Mouse (Mus musculus) limb, embryonic 10.5 days (tissue): ENCODE measurements around the gene Aimp2. TPM values are rescaled to one million over a fixed set of nuclear protein-coding genes. Genes with fewer than 3 reads are reported as not detected.

Experiments used
- DNase-seq: peaks from one replicate; pipeline ENCODE4 v3.0.0-alpha.2; 2017; ENCODE audit warnings: low spot score
- H3K27ac ChIP-seq: fragments of 300-500 bp; sonication (generic); 2 replicates; pipeline ENCODE4 v1.5.1; 2016; ENCODE audit warnings: mild to moderate bottlenecking
- H3K27me3 ChIP-seq: fragments of 300-500 bp; sonication (generic); 2 replicates; pipeline ENCODE4 v1.6.1; 2016; ENCODE audit warnings: low read depth, mild to moderate bottlenecking; ENCODE audit not compliant: poor library complexity, severe bottlenecking
- H3K36me3 ChIP-seq: fragments of 300-500 bp; sonication (generic); 2 replicates; pipeline ENCODE4 v1.6.1; 2016; ENCODE audit warnings: mild to moderate bottlenecking, moderate library complexity
- H3K4me1 ChIP-seq: fragments of 300-500 bp; sonication (generic); 2 replicates; pipeline ENCODE4 v1.6.1; 2016
- H3K4me3 ChIP-seq: fragments of 300-500 bp; sonication (generic); 2 replicates; pipeline ENCODE4 v1.5.1; 2016; ENCODE audit warnings: mild to moderate bottlenecking, moderate library complexity
- H3K9me3 ChIP-seq: fragments of 300-500 bp; sonication (generic); replicated peaks from 2 replicates; pipeline ENCODE4 v1.6.1; 2016; ENCODE audit warnings: mild to moderate bottlenecking
- WGBS: fragments of 180-500 bp; shearing (Covaris S2); methylation state at CpG from one replicate; pipeline ENCODE4 v1.1.7; 2016; 5-methylcytosine and 5-hydroxymethylcytosine counted together
- polyA plus RNA-seq: library from polyadenylated mRNA; unstranded; fragments of >200 nt; fragmentation: Nextera tagmentation; extraction: Ambion mirVana; gene quantifications from 2 replicates; pipeline ENCODE4 v1.2.1, GENCODE M21; 2016

Gene Aimp2
- polyA plus RNA-seq, 1 experiment from 2014 or later = 128 TPM

DNA sequence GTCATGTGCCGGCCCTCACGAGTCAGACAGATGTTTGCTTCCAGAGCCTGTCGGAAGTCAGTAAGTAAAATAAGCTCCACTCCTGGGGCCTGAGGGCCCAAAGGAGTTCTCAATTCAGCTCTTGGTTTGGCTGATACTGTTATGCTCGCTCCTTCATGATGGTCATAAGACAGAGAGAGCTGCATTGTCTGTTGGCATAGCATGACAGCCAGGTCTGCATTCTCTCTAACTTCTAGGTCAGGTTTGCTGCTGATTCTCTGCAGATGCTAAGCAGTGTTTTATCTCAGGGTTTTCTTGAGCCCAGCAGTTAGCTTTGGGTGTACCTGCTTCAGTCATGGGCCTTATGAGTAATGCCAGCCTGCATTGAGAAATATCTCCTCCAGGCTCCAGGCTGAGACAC, 19.6 kb upstream of the Aimp2 start:
- Histone ChIP-seq H3K4me1 (no peaks in the 10 kb centered on the region), H3K9me3 (no peaks in the 10 kb centered on the region), H3K4me3 (no peak overlapping the region), H3K27me3 (no peaks in the 10 kb centered on the region), H3K27ac (no peak overlapping the region), H3K36me3 (peaks cover 84% of the 10 kb centered on the region)
- 95% methylated on average over 4 of the region's 4 CpGs for WGBS
- no peak for DNase-seq

- H3K36me3 ChIP-seq = peaks cover 98% of the 10 kb centered on the region
- H3K9me3 ChIP-seq = no peaks in the 10 kb centered on the region
- no peak within 1 kb of the TSS for H3K27ac ChIP-seq
- WGBS = 96% methylated on average over 8 of the region's 8 CpGs
- no peaks in the 10 kb centered on the region for H3K4me1 ChIP-seq
- no peak within 1 kb of the TSS for H3K4me3 ChIP-seq
- no peak for DNase-seq
- H3K27me3 ChIP-seq = no peaks in the 10 kb centered on the region
These were observed 18.2 kb upstream of the Aimp2 start, which contains the start of gene Gm42421 for GRCm38 (mm10) chr5:143927875-143928274. TSS of gene Gm42421 (plus strand) at chr5:143928175.

DNA sequence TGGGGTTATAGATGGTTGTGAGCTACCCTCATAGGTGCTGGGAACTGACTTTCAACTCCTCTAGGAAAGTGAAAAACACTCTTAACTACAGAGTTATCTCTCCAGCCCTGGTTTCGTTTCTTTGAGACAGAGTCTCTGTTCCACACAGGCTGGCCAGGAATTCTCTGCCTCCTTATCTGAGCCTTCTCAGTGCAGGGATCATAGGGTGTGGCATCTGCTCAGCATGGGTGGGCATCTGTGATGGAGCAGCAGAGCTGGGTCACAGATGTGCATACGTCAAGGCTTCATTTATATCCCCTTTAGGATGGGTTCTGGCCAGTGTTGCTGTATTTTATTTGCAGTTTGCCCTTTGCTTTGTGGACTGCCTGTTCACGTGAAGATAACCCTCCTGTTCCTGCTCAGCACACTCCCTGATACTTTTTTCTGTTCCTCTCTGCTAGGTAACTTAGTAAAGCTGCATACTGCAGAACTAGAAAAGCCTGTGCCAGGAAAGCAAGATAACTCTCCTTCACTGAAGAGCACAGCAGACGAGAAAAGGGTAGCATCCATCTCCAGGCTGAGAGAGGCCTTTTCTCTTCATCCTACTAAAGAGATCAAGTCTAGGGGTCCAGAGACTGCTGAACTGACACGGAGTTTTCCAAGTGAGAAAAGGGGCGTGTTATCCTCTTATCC, 15.3 kb upstream of the Aimp2 start:
- H3K4me1 ChIP-seq = no peaks in the 10 kb centered on the region
- DNase-seq = no peak
- H3K36me3 ChIP-seq = peaks cover 97% of the 10 kb centered on the region
- 90% methylated on average over 6 of the region's 6 CpGs for WGBS
- H3K4me3 ChIP-seq = no peak overlapping the region
- no peaks in the 10 kb centered on the region for H3K9me3 ChIP-seq
- H3K27ac ChIP-seq = no peak overlapping the region
- no peaks in the 10 kb centered on the region for H3K27me3 ChIP-seq

DNA sequence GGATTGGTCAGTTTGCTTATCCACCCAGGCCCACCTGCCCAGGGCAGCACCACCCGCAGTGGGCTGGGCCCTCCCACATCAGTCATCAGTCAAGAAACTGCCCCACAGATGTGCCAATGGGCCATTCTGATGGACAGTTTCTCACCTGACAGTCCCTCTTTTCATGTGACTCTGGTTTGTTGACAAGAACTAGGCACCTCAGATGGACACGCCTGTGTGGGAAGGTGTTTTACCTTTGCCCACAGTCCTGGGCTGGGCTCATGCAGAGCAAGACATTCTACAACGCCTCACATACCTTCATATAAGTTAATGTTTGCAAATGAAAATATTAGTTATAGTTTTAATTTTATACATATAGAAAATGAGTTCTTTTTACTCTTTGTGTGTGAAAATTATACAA, 8.5 kb upstream of the Aimp2 start:
- Histone ChIP-seq H3K27ac (no peak overlapping the region), H3K4me1 (no peaks in the 10 kb centered on the region), H3K4me3 (no peak overlapping the region), H3K36me3 (peaks cover 96% of the 10 kb centered on the region), H3K9me3 (no peaks in the 10 kb centered on the region), H3K27me3 (no peaks in the 10 kb centered on the region)
- WGBS = 94% methylated on average over 3 of the region's 3 CpGs
- no peak for DNase-seq

GRCm38 (mm10) chr5:143917418-143917817, 7.8 kb upstream of the Aimp2 start:
- no peak for DNase-seq
- Histone ChIP-seq H3K4me1 (no peaks in the 10 kb centered on the region), H3K4me3 (no peak overlapping the region), H3K36me3 (peaks cover 92% of the 10 kb centered on the region), H3K9me3 (no peaks in the 10 kb centered on the region), H3K27ac (no peak overlapping the region), H3K27me3 (no peaks in the 10 kb centered on the region)
- 67% methylated on average over 5 of the region's 5 CpGs for WGBS

GRCm38 (mm10) chr5:143916221-143916620, 6.6 kb upstream of the Aimp2 start:
- H3K27ac ChIP-seq = no peak overlapping the region
- no peak for DNase-seq
- peaks cover 85% of the 10 kb centered on the region for H3K36me3 ChIP-seq
- no peaks in the 10 kb centered on the region for H3K27me3 ChIP-seq
- WGBS = 93% methylated on average over 9 of the region's 9 CpGs
- no peaks in the 10 kb centered on the region for H3K9me3 ChIP-seq
- H3K4me3 ChIP-seq = no peak overlapping the region
- H3K4me1 ChIP-seq = no peaks in the 10 kb centered on the region

DNA sequence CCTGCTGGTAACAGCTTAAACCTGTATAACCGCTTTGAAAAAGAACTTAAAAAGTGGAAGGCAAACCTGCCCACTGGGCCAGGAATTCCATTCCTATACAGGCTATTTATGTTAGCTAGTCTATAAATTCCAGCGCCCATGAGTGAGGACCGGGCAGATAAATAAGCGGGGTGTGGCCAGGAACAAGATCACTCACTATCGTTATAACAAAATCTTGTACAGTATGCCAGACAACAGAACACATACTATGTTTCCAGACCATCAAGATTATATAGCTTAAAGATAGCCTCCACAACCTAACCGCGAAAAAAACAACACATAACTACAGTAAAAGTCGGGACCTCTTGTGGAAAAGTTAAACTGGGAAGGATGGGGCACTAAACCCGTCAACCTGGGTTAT, 721 bp downstream of the Aimp2 start:
- Histone ChIP-seq H3K27me3 (no peaks in the 10 kb centered on the region), H3K27ac (peak overlapping the region; percentile 88), H3K4me1 (peaks cover 20% of the 10 kb centered on the region), H3K36me3 (peaks cover 53% of the 10 kb centered on the region), H3K9me3 (no peaks in the 10 kb centered on the region), H3K4me3 (peak overlapping the region; percentile 68)
- no peak for DNase-seq
- 2% methylated on average over 9 of the region's 9 CpGs for WGBS

DNA sequence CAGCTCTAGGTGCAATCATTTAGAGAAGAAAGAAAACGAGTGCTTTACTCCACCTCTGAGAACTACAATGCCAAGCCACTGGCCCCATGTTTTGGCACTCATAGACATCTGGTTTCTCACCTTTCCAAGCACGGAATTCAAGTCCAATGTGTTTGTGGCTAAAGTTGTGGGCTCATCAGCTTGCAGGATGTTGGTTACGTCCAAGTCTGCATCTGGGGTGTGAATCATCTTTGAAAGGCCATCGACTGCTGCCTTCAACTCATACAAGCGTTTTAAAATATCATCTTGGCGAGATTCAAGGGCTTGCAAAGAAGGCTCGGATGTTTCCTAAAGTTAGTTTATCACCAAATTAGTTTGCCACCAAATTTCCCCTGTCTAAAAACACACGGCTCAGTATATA, 3.2 kb downstream of the Aimp2 start:
- no peak overlapping the region for H3K4me3 ChIP-seq
- WGBS = 91% methylated on average over 8 of the region's 8 CpGs
- peaks cover 64% of the 10 kb centered on the region for H3K36me3 ChIP-seq
- H3K27ac ChIP-seq = no peak overlapping the region
- no peaks in the 10 kb centered on the region for H3K9me3 ChIP-seq
- no peaks in the 10 kb centered on the region for H3K27me3 ChIP-seq
- DNase-seq = no peak
- H3K4me1 ChIP-seq = peaks cover 20% of the 10 kb centered on the region

- no peak overlapping the region for H3K27ac ChIP-seq
- H3K36me3 ChIP-seq = peaks cover 90% of the 10 kb centered on the region
- H3K9me3 ChIP-seq = no peaks in the 10 kb centered on the region
- H3K4me1 ChIP-seq = peaks cover 10% of the 10 kb centered on the region
- DNase-seq = no peak
- 87% methylated on average over 4 of the region's 4 CpGs for WGBS
- H3K27me3 ChIP-seq = no peaks in the 10 kb centered on the region
- H3K4me3 ChIP-seq = no peak overlapping the region
These were observed 5.8 kb downstream of the Aimp2 start for GRCm38 (mm10) chr5:143903813-143904212.

GRCm38 (mm10) chr5:143902111-143902510, 7.5 kb downstream of the Aimp2 start:
- Histone ChIP-seq H3K27me3 (no peaks in the 10 kb centered on the region), H3K4me1 (no peaks in the 10 kb centered on the region), H3K9me3 (no peaks in the 10 kb centered on the region), H3K36me3 (peaks cover 100% of the 10 kb centered on the region), H3K27ac (no peak overlapping the region), H3K4me3 (no peak overlapping the region)
- 90% methylated on average over 3 of the region's 3 CpGs for WGBS
- DNase-seq = no peak

- no peaks in the 10 kb centered on the region for H3K4me1 ChIP-seq
- no peak within 1 kb of the TSS for H3K27ac ChIP-seq
- DNase-seq = no peak
- H3K9me3 ChIP-seq = no peaks in the 10 kb centered on the region
- H3K4me3 ChIP-seq = no peak within 1 kb of the TSS
- H3K27me3 ChIP-seq = no peaks in the 10 kb centered on the region
- peaks cover 89% of the 10 kb centered on the region for H3K36me3 ChIP-seq
- 87% methylated on average over 14 of the region's 14 CpGs for WGBS
These were observed 11.9 kb downstream of the Aimp2 start, which contains the start of gene Ankrd61 for GRCm38 (mm10) chr5:143897635-143898330. TSS of gene Ankrd61 (minus strand) at chr5:143897685.

GRCm38 (mm10) chr5:143893396-143893795, 16.3 kb downstream of the Aimp2 start:
- 84% methylated on average over 5 of the region's 5 CpGs for WGBS
- Histone ChIP-seq H3K27me3 (no peaks in the 10 kb centered on the region), H3K9me3 (no peaks in the 10 kb centered on the region), H3K27ac (no peak overlapping the region), H3K4me1 (no peaks in the 10 kb centered on the region), H3K36me3 (peaks cover 89% of the 10 kb centered on the region), H3K4me3 (no peak overlapping the region)
- no peak for DNase-seq

GRCm38 (mm10) chr5:143892255-143892886, 17.3 kb downstream of the Aimp2 start:
- no peaks in the 10 kb centered on the region for H3K9me3 ChIP-seq
- no peak overlapping the region for H3K4me3 ChIP-seq
- no peaks in the 10 kb centered on the region for H3K4me1 ChIP-seq
- no peak for DNase-seq
- WGBS = 72% methylated on average over 9 of the region's 9 CpGs
- H3K36me3 ChIP-seq = peaks cover 89% of the 10 kb centered on the region
- no peak overlapping the region for H3K27ac ChIP-seq
- H3K27me3 ChIP-seq = no peaks in the 10 kb centered on the region
